Mouse (Mus musculus) fibroblast of lung, adult 2 months (primary cell): Measurements from ENCODE around the gene Itgad.
A peak's percentile ranks its signal among the peaks of the same experiment; 100 is the strongest.

Experiments
- DNase-seq: peaks from one replicate; pipeline ENCODE4 v3.0.0-alpha.2; 2011; ENCODE audit warnings: low read depth

Gene Itgad

DNA sequence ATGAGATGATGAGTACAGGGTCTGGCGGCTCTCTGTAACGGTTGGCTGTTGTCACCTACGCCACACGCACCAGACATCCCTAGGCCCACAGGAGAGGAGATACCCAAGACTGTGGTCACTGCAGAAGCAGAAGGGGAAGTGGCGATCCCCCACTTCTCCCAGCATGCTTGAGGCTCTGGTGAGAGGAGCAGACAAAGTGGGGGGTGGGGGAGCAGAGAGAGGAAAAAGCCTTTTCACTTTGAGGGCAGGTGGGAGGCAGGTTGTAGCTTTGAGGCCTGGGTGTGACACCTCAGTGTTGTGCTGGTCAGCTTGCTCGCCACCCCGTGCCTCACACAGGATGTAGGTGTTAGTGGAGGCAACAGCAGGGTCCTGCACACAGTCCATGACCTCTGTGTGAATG, 25.9 kb downstream of the Itgad start:
- DNase-seq = no peak

DNA sequence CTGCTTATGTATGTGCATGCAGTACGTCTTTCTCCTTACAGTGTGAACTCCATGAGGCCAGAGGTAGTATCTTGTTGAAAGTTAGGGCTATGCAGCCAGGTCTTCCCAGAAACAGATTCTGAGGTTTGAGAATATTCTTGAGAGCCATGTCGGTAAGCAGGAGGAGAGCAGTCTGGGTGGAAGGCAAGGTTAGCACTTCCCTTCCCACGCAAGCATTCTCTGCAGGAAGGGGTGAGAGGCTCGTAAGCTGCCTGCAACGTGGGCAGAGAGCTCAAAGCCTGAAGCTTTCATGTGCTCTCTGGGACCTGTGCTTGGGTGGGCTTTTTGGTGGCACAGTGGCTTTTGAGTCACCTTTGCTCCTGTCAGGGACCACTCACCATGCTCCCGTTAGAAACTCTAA, 26.4 kb downstream of the Itgad start:
- DNase-seq = no peak

DNA sequence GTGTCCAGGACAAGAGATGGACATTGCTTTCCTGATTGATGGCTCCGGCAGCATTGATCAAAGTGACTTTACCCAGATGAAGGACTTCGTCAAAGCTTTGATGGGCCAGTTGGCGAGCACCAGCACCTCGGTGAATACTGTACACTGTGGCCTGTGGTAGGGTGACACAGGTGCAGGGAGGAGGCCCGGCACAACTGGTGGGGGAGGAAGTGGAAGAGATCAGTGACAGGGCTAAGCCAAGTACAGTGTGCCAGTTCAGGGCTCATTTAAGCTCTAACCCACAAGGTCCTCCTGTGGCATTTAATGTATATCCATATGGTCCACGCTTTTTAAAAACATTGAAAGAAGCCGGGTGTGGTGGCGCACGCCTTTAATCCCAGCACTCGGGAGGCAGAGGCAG, 27.5 kb downstream of the Itgad start:
- no peak for DNase-seq

DNA sequence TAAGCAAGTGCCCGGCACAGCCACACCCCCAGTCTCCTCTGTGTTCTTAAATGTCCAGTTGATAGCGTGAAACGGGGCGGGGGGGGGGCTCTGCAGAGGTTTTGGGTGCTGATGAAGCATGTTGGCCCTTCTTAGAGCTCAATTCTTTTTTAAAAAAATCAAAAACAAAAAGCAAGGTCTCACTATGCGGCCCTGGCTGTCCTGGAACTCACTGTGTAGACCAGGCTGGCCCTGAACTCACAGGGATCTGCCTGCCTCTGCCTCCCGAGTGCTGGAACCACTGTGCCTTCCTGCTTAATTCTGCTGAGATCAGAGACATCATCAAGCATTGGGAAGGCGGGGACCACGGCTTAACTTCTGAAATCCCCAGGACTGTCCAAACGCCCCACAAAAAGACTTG, 47.4 kb downstream of the Itgad start:
- DNase-seq = no peak

DNA sequence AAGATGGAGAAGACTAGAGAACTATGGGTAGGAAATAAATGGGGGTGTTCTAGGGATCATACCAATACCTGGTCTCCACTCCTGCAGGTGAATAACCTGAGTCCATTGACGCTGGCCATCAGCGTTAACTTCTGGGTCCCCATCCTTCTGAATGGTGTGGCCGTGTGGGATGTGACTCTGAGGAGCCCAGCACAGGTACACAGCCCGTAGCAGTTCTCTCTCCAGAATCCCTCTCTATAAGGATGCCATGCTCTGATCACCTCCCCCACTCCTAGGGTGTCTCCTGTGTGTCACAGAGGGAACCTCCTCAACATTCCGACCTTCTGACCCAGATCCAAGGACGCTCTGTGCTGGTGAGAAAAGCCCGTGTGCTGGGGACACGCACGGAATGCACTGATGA, 48.9 kb downstream of the Itgad start:
- DNase-seq = no peak

DNA sequence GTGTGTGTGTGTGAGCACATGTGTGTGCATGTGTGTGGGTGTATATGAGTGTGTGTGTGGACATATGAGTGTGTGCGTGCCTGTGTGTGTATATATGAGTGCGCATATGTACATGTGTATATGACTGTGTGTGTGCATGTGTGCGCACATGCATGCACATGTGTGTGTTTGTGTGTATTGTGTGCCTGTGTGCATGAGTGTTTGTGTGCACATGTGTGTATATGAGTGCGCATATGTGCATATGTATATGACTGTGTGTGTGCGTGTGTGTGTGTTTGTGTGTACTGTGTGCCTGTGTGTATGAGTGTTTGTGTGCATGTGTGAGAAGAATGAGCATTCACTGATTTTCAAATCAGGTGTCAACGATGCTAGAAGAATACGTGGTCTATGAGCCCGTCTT, 50.0 kb downstream of the Itgad start:
- no peak for DNase-seq

DNA sequence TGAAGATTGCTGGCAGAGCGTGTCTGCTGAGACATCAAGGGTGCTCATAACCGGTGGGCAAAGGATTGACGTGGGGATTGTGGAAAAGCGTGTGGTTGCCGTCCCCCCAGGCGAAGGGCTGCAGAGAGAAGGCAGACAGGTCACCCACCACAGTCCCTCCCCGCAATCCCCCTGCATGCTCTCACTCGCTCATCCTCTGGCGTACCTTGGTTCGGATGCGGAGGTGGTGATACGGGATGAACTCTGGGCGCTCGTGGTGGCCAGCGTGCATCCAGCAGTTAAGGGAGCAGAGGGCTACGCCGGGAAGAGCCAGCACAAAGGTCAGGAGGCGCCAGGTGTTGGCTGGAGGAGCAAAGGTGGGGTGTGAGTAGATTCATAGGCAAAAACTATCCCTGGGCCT, 51.5 kb downstream of the Itgad start:
- DNase-seq = no peak

DNA sequence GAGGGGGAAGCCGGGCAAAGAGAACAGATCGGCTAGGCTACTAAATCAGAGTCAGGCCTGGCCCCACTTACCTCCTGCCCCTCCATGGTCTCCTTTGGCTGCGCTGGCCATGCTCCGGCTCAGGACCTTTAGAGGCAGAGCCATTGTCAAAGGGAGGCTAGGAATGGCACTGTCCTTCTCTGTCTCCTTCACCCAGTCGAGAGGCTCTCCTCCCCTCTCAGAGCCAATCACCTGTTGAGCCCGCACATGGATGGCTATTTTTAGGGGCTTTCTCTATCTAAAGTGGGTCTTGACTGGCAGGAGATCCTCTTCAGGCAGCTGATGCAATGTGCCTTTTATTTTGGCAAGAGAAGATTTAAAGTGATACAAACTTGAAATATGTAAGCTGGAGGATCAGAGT, 52.0 kb downstream of the Itgad start, which contains the start of gene Cox6a2:
Cox6a2 (minus strand) TSS at position 236 of the 400 bp plus-strand sequence.
- DNase-seq = no peak

DNA sequence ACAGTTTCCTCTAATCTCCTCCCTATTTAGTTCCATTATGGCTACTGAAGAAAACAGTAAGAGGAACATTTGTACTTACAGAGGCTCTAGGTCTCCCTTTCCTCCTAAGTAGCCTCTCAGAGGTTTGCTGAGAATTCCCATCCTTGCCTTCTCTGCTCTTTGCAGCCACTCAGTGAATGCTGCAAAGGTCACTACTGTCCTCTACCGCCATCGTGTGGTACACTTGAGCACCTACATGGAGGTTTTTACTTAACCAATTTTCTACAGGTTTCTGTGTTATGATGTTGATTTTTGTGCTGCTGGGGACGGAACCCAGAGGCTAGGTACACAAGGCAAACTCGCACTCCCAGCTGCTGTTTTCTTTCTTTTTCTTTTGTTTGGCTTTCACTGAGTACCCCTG, 54.0 kb downstream of the Itgad start:
- peak; percentile 30 for DNase-seq

DNA sequence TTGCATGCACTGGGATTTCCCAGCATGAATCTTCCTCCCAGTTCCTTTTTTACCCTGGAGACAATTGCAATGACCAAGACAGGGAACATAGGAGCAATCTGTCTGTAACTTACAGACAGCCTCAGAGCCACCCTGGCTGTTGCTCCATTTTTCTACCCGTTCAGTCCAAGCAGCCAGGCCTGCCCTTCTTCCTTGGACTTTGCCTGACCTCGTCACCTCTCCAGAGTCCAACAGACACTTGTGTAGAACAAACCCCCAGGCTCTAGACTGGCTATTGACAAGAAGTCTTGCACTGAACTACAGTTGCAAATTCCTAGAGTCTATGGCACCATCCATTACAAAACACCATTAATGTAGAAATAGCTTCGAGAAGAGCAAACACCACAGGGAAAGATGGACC, 55.6 kb downstream of the Itgad start:
- no peak for DNase-seq

DNA sequence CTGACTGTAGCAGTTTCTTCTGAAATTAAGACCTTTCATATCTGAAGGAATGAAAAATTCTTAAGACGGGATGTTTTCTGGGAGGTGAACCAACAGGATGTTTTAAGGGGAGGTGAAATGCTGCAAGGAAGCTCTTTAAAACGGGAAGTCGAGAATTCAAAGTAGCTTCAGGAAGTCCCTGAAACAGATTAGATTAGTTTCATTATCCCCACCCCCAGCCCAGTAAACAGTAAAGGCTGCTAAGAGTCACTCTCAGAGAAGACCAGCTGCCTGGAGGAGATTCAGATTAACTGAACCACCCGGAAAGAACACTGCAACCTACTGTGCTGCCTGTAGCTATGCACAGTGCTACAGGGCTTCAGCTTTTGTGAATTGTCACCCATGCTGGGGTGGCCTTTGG, 65.8 kb downstream of the Itgad start:
- no peak for DNase-seq

DNA sequence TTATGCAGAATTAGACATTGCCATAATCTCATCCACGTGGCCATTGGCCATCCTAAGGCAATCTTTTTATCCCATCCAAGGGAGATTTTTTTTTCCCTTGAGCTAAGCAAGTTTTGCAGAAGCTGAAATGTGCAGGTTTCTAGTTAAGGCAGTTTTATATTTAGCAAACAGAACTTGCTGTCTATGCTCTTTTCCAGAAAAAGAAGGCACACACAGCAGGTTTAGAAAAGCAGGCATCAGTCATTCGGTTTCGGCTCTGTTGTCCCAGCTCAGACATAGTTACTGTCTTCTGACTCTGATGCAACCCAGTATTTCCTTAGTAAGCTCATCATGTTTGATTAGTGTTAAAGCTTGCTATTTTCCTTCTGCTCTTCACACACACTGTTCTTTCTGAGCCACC, 66.8 kb downstream of the Itgad start:
- no peak for DNase-seq

DNA sequence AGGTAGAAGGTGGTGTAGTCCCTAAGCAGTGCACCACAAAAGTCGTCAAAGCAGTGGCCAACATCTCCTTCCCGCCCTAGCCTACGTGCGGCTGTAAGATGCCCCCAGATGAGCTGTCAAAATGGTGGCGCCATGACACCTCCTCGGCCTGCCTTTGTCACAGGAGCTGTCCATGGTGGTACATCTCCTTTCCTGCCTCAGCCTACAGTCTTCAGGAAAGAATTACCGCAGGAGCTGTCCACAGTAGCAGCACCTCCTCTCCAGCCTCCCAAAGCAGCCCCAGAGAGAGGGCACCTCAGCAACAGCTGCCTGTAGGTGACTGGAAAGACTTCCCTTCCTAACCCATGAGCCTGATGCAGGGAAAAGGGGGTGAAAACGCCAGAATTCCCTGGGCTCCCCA, 77.6 kb downstream of the Itgad start:
- DNase-seq = no peak

DNA sequence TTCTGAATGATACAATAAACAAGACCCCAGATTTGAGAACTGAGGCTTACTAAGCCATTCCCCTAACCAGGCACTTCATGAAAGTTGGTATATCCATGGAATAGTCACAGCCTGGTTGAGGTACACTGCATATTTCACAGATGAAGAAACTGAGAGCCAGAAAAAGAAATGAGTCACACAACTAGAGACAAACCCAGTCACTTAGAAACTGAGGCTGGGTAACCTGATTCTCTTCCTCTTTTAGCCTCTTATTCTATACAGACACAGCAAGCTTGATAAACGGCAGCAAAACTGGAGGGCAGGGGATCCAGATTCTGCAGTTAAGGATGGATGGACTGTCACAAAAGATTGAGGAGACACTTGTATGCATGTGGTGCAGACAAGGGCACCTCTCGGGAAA, 80.6 kb downstream of the Itgad start:
- no peak for DNase-seq

DNA sequence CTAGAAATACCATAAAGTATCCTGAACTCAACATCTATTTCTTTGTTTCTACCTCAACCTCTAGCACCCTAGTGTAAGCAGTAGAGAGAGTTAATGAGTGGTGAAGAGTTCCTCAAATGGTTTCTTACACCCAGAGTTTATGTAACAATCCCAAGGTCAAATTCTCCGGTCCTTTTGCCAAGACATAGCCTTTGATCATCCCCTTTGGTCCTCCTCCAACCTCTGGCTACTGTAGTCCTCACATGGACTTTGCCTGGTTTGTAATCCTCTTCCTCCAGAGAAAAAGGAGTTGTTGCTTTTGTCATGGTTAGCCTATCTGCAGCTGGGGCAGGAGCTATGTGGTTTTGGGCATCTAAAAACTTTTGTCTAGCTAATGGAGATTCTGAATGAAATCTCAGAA, 81.3 kb downstream of the Itgad start:
- DNase-seq = no peak

DNA sequence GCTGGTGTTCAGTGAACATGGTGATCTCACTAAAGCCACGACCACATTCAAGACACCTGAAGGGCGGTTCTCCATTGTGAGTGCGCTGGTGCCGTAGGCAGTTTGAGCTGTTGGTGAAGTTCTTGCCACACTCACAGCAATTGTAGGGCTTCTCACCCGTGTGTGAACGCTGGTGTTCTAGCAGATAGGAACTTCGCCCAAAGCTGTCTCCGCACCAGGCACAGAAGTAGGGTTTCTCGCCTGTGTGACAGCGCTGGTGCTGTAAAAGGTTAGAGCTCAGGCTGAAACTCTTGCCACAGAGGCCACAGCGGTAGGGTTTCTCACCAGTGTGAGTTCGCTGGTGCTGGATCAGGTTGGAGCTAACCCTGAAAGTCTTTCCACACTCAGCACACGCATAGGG, 82.2 kb downstream of the Itgad start:
- no peak for DNase-seq

DNA sequence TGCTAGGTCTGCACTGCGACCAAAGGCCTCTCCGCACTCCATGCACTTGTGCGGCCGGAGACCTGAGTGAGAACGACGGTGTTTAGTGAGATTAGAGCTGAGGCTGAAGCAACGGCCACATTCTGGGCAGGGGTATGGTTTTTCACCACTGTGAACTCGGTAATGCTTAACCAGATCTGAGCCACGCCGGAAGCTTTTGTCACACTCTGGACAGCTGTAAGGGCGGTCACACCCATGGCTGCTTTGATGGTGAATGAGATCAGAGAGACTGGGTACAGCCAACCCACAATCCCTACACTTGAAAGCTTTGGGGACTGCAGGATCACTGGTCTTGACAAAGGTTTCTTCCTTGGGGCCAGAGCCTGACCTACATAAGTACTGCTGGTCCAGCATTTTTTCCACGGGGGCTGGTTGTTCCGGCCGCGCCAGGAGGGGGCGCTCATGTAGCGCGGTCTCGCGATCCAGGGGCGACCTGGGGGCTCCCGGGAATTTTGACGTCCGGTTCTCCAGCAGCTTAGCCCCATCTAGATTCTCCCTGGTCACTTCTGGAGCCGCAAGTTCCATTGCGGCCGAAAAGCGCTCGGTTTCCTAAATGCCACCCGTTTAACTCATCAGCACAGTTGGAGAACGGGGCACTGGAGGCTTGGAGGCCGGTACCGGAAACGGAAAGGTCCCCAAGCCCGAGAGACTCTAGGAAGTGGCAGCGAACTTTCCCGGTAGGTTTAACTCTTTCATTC, 82.8 kb downstream of the Itgad start, which contains the start of gene Armc5:
Armc5 (plus strand) TSS at position 487 of the 737 bp plus-strand sequence.
- peak; percentile 54 for DNase-seq

DNA sequence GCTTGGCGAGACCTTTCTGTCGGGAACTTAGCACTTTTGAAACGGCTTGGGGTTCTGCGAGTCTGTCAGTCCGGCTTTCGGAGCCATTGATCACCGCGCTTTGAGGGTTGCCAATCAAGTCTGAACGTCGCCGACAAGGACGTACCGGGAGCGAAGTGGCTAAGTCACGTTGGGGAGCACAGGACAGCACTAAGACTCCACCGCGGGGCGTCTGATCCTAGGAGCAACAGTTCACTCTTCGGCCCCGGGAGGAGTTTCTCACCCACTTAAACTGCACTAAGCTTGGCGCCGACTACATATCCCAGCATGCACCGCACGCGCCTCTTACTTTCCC, 83.4 kb downstream of the Itgad start:
- no peak for DNase-seq

DNA sequence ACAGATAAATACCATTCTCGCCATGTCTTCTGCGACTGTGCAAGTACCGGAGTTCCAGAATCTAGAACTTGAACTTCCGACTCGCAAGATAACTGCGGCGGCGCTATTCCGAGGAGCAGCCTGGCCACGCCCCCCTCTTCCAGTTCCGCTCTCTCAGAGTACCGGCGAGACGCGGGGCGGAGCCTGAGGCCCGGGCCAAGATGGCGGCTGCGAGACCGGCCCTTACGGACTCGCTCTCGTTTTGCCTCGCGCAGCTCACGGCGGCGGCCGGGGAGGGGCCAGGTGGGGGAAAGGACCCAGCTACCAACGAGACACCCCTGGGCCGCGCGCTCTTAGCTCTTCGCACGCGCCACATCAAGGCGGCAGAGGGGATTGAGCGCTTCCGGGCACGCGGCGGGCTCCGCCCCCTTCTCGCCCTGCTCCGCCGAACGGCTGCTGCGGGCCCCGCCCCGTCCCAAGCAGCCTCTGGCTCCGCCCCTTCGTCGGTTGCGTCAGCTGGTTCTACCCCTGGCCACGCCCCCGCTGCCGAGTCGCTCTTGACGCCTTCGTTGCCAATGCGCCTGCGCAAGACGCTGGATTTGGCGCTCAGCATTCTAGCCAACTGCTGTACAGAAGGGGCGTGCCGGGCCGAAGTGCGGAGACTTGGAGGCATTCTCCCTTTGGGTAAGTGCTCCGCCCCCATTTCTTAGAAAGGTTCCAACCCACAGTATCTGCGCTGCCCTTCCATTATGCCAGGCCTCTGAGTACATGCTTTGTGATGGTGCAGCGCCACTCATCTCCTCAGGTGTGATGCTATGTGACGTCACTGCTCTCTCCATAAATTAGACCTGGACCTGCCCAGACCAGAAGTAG, 84.0 kb downstream of the Itgad start, which contains the start of gene 9130023H24Rik:
9130023H24Rik (minus strand) TSS at position 105 of the 852 bp plus-strand sequence.
- DNase-seq = peak; percentile 98

DNA sequence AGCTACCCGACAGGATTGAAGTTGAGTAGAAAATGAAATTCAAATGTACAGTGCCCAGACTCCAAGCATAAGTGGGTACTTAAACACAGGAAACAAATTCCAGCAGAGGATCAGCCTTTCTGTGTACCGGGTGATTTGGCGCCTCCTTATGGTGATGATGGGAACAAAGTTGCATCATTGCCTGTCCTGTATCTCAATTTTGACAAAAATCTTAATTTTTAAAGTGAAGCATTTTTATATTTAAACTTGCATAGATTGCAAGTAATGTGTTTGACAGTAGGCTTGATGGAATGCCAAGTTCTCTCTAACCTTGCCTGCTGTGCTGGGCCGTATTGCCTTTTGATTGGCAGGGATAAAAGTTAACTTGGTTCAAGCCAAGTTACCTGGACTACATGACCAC, 84.8 kb downstream of the Itgad start:
- DNase-seq = peak; percentile 30

DNA sequence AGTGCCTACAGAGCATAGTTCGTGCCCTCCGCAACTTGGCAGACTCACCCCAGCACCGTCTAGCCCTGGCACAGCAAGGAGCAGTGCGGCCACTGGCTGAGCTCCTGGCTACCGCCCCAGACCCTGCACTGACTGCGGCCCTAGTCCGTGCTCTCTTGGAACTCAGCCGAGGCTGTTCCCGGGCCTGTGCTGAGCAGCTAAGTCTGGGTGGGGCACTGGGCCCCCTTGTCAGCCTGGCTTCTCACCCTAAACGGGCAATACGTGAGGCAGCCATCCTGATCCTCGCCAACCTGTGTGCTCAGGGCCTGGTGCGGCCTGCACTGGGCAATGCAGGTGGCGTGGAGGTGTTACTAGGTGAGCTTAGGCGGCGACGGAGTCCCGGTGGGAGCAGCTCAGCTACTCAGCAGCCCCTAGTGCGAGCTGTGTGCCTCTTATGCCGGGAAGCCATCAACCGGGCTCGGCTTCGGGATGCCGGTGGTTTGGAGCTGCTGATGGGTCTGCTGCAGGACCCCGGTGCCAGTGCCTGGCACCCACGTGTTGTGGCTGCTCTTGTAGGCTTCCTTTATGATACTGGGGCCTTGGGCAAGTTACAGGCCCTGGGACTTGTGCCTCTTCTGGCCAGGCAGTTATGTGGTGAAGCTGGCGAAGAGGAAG, 86.1 kb downstream of the Itgad start:
- DNase-seq = no peak

DNA sequence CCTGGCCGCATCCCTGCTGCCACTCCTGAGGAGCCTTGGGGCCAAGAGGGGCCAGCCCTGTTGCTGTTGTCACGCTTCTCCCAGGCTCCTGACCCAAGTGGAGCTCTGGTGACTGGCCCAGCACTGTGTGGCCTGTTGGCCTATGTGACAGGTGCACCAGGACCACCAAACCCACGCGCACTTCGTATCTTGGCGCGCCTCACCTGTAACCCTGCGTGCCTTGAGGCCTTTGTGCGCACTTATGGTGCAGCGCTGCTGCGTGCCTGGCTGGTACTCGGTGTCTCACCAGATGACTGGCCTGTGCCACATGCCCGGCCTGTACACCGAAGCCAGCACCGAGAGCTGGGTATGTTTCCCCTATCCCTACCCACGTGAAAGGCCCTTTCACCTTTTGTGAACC, 88.2 kb downstream of the Itgad start:
- no peak for DNase-seq

DNA sequence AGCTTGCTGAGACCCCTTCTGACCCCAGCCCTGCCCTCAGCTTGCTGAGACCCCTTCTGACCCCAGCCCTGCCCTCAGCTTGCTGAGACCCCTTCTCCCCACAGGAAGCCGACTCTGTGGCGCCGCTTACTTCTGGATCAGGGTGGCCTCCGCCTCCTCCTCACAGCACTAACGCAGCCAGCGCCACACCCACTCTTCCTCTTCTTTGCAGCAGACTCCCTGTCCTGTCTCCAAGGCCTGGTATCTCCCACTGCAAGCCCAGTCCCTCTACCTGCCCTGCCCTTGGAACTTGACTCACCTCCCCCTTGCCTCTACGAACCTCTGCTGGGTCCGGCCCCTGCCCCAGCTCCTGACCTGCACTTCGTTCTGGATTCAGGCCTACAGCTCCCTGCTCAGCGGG, 89.7 kb downstream of the Itgad start:
- no peak for DNase-seq
